Mouse (Mus musculus): ENCODE measurements around the gene Atrnl1. TPM values are rescaled to one million over a fixed set of nuclear protein-coding genes. Genes with fewer than 3 reads are reported as not detected.

Gene Atrnl1
- polyA plus RNA-seq, 1 experiment from 2014 or later = 8.1 TPM

- Histone ChIP-seq H3K27me3 (ENCODE audit: insufficient read depth, low read length) (no peaks in the 10 kb centered on the region), H3K4me3 (replicated peaks; ENCODE audit: low read depth, low read length) (no peak overlapping the region), H3K27ac (no peak overlapping the region), H3K9ac (ENCODE audit: low read depth, low read length) (no peak overlapping the region), H3K4me2 (ENCODE audit: low read length) (no peak overlapping the region), H3K9me3 (replicated peaks; ENCODE audit: low read length) (no peaks in the 10 kb centered on the region), H3K36me3 (ENCODE audit: insufficient read depth, low read length) (0 out of 2 replicates have a peak, but pooled peaks cover 3% of the 10 kb centered on the region), H3K4me1 (replicated peaks; ENCODE audit: insufficient read depth, low read length) (peaks cover 10% of the 10 kb centered on the region)
- DNase-seq (ENCODE audit: low spot score) = no peak
- ATAC-seq (replicated peaks; ENCODE audit: low FRiP score, low read depth) = no peak
- 85% methylated on average over 19 of the region's 19 CpGs for WGBS
- peak; percentile 33; the same call in 1 of the 2 replicates for TF ChIP-seq CTCF (IDR thresholded peaks at IDR 0.05; ENCODE audit: low read depth)
Measured at GRCm38 (mm10) chr19:58118141-58118835, 507.5 kb downstream of the Atrnl1 start.

- WGBS = 56% methylated on average over 11 of the region's 11 CpGs
- Histone ChIP-seq H3K4me1 (replicated peaks; ENCODE audit: insufficient read depth, low read length) (peaks cover 10% of the 10 kb centered on the region), H3K27ac (no peak overlapping the region), H3K27me3 (ENCODE audit: insufficient read depth, low read length) (no peaks in the 10 kb centered on the region), H3K9me3 (replicated peaks; ENCODE audit: low read length) (no peaks in the 10 kb centered on the region), H3K4me3 (replicated peaks; ENCODE audit: low read depth, low read length) (no peak overlapping the region), H3K9ac (ENCODE audit: low read depth, low read length) (no peak overlapping the region), H3K36me3 (ENCODE audit: insufficient read depth, low read length) (0 out of 2 replicates have a peak, but pooled peaks cover 3% of the 10 kb centered on the region), H3K4me2 (ENCODE audit: low read length) (no peak overlapping the region)
- ATAC-seq (replicated peaks; ENCODE audit: low FRiP score, low read depth) (no peak), DNase-seq (ENCODE audit: low spot score) (peak; percentile 55)
- no peak for TF ChIP-seq CTCF (IDR thresholded peaks at IDR 0.05; ENCODE audit: low read depth)
Measured at GRCm38 (mm10) chr19:58118864-58119263, 508.0 kb downstream of the Atrnl1 start.

- no peak for TF ChIP-seq CTCF (IDR thresholded peaks at IDR 0.05; ENCODE audit: low read depth)
- no peaks in the 10 kb centered on the region for H3K27me3 ChIP-seq (ENCODE audit: insufficient read depth, low read length)
- peak overlapping the region; percentile 33; the same call in 1 of the 2 replicates for H3K4me2 ChIP-seq (ENCODE audit: low read length)
- peaks cover 10% of the 10 kb centered on the region for H3K4me1 ChIP-seq (replicated peaks; ENCODE audit: insufficient read depth, low read length)
- H3K9ac ChIP-seq (ENCODE audit: low read depth, low read length) = no peak overlapping the region
- 0 out of 2 replicates have a peak, but pooled peaks cover 3% of the 10 kb centered on the region for H3K36me3 ChIP-seq (ENCODE audit: insufficient read depth, low read length)
- no peak overlapping the region for H3K4me3 ChIP-seq (replicated peaks; ENCODE audit: low read depth, low read length)
- peak; percentile 91 for DNase-seq (ENCODE audit: low spot score)
- no peaks in the 10 kb centered on the region for H3K9me3 ChIP-seq (replicated peaks; ENCODE audit: low read length)
- peak; percentile 68 for ATAC-seq (replicated peaks; ENCODE audit: low FRiP score, low read depth)
- WGBS = 9% methylated on average over 13 of the region's 13 CpGs
- H3K27ac ChIP-seq = 0 out of 2 replicates have a peak overlapping the region, but pooled peaks have one; percentile 8
Measured at GRCm38 (mm10) chr19:58119681-58120173, 508.9 kb downstream of the Atrnl1 start.

GRCm38 (mm10) chr19:58120661-58121060, 509.8 kb downstream of the Atrnl1 start:
- Histone ChIP-seq H3K4me1 (replicated peaks; ENCODE audit: insufficient read depth, low read length) (peaks cover 10% of the 10 kb centered on the region), H3K27me3 (ENCODE audit: insufficient read depth, low read length) (no peaks in the 10 kb centered on the region), H3K36me3 (ENCODE audit: insufficient read depth, low read length) (0 out of 2 replicates have a peak, but pooled peaks cover 3% of the 10 kb centered on the region), H3K9me3 (replicated peaks; ENCODE audit: low read length) (no peaks in the 10 kb centered on the region), H3K9ac (ENCODE audit: low read depth, low read length) (no peak overlapping the region), H3K4me3 (replicated peaks; ENCODE audit: low read depth, low read length) (no peak overlapping the region), H3K27ac (no peak overlapping the region), H3K4me2 (ENCODE audit: low read length) (no peak overlapping the region)
- TF ChIP-seq CTCF (IDR thresholded peaks at IDR 0.05; ENCODE audit: low read depth) = no peak
- 80% methylated on average over 9 of the region's 9 CpGs for WGBS
- no peak for DNase-seq (ENCODE audit: low spot score)
- no peak for ATAC-seq (replicated peaks; ENCODE audit: low FRiP score, low read depth)

GRCm38 (mm10) chr19:58121628-58122027, 510.8 kb downstream of the Atrnl1 start:
- ATAC-seq (replicated peaks; ENCODE audit: low FRiP score, low read depth) (no peak), DNase-seq (ENCODE audit: low spot score) (no peak)
- no peaks in the 10 kb centered on the region for H3K27me3 ChIP-seq (ENCODE audit: insufficient read depth, low read length)
- H3K4me1 ChIP-seq (replicated peaks; ENCODE audit: insufficient read depth, low read length) = peaks cover 10% of the 10 kb centered on the region
- no peak overlapping the region for H3K4me2 ChIP-seq (ENCODE audit: low read length)
- TF ChIP-seq CTCF (IDR thresholded peaks at IDR 0.05; ENCODE audit: low read depth) = no peak
- H3K9ac ChIP-seq (ENCODE audit: low read depth, low read length) = no peak overlapping the region
- H3K4me3 ChIP-seq (replicated peaks; ENCODE audit: low read depth, low read length) = no peak overlapping the region
- no peaks in the 10 kb centered on the region for H3K9me3 ChIP-seq (replicated peaks; ENCODE audit: low read length)
- H3K36me3 ChIP-seq (ENCODE audit: insufficient read depth, low read length) = 0 out of 2 replicates have a peak, but pooled peaks cover 3% of the 10 kb centered on the region
- 63% methylated on average over 6 of the region's 6 CpGs for WGBS
- no peak overlapping the region for H3K27ac ChIP-seq

GRCm38 (mm10) chr19:58123620-58124019, 512.8 kb downstream of the Atrnl1 start:
- no peak overlapping the region for H3K9ac ChIP-seq (ENCODE audit: low read depth, low read length)
- DNase-seq (ENCODE audit: low spot score) (no peak), ATAC-seq (replicated peaks; ENCODE audit: low FRiP score, low read depth) (no peak)
- no peaks in the 10 kb centered on the region for H3K27me3 ChIP-seq (ENCODE audit: insufficient read depth, low read length)
- no peak overlapping the region; the same call in 1 of the 2 replicates for H3K27ac ChIP-seq
- 91% methylated on average over 3 of the region's 3 CpGs for WGBS
- H3K9me3 ChIP-seq (replicated peaks; ENCODE audit: low read length) = no peaks in the 10 kb centered on the region
- H3K36me3 ChIP-seq (ENCODE audit: insufficient read depth, low read length) = 0 out of 2 replicates have a peak, but pooled peaks cover 3% of the 10 kb centered on the region
- peaks cover 10% of the 10 kb centered on the region for H3K4me1 ChIP-seq (replicated peaks; ENCODE audit: insufficient read depth, low read length)
- TF ChIP-seq CTCF (IDR thresholded peaks at IDR 0.05; ENCODE audit: low read depth) = no peak
- no peak overlapping the region for H3K4me3 ChIP-seq (replicated peaks; ENCODE audit: low read depth, low read length)
- no peak overlapping the region for H3K4me2 ChIP-seq (ENCODE audit: low read length)
